Mouse (Mus musculus) kidney, adult 2 months (tissue): ENCODE results near the gene Avl9. TPM values are rescaled to one million over a fixed set of nuclear protein-coding genes. Genes with fewer than 3 reads are reported as not detected.

Source experiments
- DNase-seq: peaks from one replicate; pipeline ENCODE4 v3.0.0; 2021
- H3K27ac ChIP-seq: fragments of 200-500 bp; 2 replicates; pipeline ENCODE4 v1.5.1; 2012; ENCODE audit warnings: low read depth, low read length, control low read depth, inconsistent platforms; ENCODE audit not compliant: insufficient read depth
- H3K27me3 ChIP-seq: fragments of 200-500 bp; replicated peaks from 2 replicates; pipeline ENCODE4 v1.6.1; 2012; ENCODE audit warnings: mild to moderate bottlenecking, moderate library complexity, low read length, inconsistent platforms; ENCODE audit not compliant: control insufficient read depth, insufficient read depth
- H3K36me3 ChIP-seq: fragments of 200-500 bp; 2 replicates; pipeline ENCODE4 v1.6.1; 2012; ENCODE audit warnings: mild to moderate bottlenecking, moderate library complexity, low read length, inconsistent platforms; ENCODE audit not compliant: control insufficient read depth, insufficient read depth
- H3K4me1 ChIP-seq: fragments of 200-500 bp; 2 replicates; pipeline ENCODE4 v1.6.1; 2011; ENCODE audit warnings: low read length; ENCODE audit not compliant: control insufficient read depth, insufficient read depth
- H3K4me3 ChIP-seq: fragments of 200-500 bp; 2 replicates; pipeline ENCODE4 v1.5.1; 2011; ENCODE audit warnings: mild to moderate bottlenecking, low read depth, low read length, control low read depth; ENCODE audit not compliant: insufficient read depth
- CTCF ChIP-seq: fragments of 200-500 bp; conservative IDR thresholded peaks from 2 replicates; pipeline ENCODE4 v1.5.1; 2011; ENCODE audit warnings: low read depth, mild to moderate bottlenecking, control low read depth, low read length, moderate library complexity, mixed read lengths; ENCODE audit not compliant: insufficient read depth, insufficient read length
- POLR2A ChIP-seq: fragments of 200-500 bp; IDR thresholded peaks from one replicate; pipeline ENCODE4 v1.6.1; 2011; ENCODE audit warnings: low read depth, low read length, control low read depth
- WGBS: fragments of 180-500 bp; shearing (Covaris S2); methylation state at CpG from one replicate; pipeline ENCODE4 v1.1.7; 2018; 5-methylcytosine and 5-hydroxymethylcytosine counted together
- polyA plus RNA-seq: library from polyadenylated mRNA; depleted of rRNA; stranded (reverse); fragments of >200 nt; gene quantifications from 2 replicates; pipeline ENCODE4 v1.2.3, GENCODE M21; 2012

Gene Avl9
- polyA plus RNA-seq, 1 experiment: 7.8 TPM

DNA sequence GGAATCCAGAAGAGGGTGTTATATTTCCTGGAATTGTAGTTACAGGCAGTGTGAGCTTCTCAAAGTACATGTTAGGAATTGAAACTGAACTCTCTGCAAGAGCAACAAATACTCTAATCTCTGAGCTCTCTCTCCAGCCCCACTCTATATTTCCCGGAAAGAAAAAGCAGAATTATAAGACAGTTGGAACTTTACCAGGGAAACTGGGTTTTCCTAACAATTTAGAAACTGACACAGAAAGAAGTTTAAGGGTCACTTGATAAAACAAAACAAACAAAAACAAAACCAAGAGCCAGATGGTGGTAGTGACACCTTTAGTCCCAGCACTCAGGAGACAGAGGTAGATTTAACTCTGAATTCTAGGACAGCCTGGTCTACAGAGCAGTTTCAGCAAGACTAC, 4.4 kb downstream of the Avl9 start:
- 50% methylated on average over 1 of the region's 1 CpGs for WGBS
- no peak for DNase-seq
- Histone ChIP-seq H3K4me1 (peaks cover 6% of the 10 kb centered on the region; the same call in 1 of the 2 replicates), H3K36me3 (no peaks in the 10 kb centered on the region), H3K27ac (no peak overlapping the region), H3K4me3 (no peak overlapping the region), H3K27me3 (no peaks in the 10 kb centered on the region)
- TF ChIP-seq CTCF (no peak), POLR2A (no peak)

DNA sequence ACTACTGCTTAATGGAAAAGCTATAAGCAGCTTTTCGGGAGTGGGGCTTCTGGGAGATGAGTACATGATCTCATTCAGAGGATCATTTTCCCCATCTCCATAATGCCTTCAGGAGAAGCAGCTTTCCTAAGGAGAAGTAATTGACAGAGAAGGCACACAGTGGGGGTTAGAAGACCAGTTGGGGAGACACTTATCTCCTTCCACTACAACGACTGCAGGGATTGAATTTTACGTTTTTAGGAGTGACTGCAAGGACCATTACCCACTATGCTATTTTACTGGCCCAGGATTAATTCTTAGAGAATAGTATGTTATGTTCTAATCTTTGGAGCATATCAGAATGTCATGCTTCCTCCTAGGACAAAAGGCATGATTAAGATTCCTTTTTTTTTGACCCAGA, 6.2 kb downstream of the Avl9 start:
- peaks cover 2% of the 10 kb centered on the region for H3K36me3 ChIP-seq
- peaks cover 4% of the 10 kb centered on the region; the same call in 1 of the 2 replicates for H3K4me1 ChIP-seq
- DNase-seq: no peak
- no peak overlapping the region for H3K27ac ChIP-seq
- WGBS: 49% methylated on average over 3 of the region's 3 CpGs
- no peaks in the 10 kb centered on the region for H3K27me3 ChIP-seq
- no peak for TF ChIP-seq POLR2A
- no peak for TF ChIP-seq CTCF
- H3K4me3 ChIP-seq: no peak overlapping the region

DNA sequence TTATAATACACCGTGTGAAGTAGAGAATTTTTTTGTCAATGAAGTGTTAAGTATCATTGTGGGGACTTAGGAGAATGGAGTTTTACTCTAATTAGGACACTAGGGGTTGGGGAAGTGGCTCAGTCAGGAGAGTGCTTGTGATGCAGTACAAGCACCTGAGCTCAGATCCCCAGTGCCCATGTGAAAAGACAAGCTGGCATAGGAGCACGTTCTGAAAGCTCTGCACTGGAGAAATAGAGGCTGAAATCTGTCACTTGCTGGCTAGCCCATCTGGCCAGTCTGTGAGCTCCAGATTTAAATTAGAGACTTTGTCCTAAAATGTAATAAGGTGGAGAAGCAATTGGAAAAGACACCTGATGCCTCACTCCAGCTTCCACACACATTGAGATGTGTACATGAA, 17.8 kb downstream of the Avl9 start:
- H3K27me3 ChIP-seq: no peaks in the 10 kb centered on the region
- no peaks in the 10 kb centered on the region for H3K4me1 ChIP-seq
- whole genome bisulfite sequencing: 80% methylated on average over 2 of the region's 2 CpGs
- H3K4me3 ChIP-seq: no peak overlapping the region
- no peak overlapping the region for H3K27ac ChIP-seq
- H3K36me3 ChIP-seq: peaks cover 10% of the 10 kb centered on the region
- DNase-seq: no peak
- no peak for TF ChIP-seq POLR2A
- TF ChIP-seq CTCF: no peak

DNA sequence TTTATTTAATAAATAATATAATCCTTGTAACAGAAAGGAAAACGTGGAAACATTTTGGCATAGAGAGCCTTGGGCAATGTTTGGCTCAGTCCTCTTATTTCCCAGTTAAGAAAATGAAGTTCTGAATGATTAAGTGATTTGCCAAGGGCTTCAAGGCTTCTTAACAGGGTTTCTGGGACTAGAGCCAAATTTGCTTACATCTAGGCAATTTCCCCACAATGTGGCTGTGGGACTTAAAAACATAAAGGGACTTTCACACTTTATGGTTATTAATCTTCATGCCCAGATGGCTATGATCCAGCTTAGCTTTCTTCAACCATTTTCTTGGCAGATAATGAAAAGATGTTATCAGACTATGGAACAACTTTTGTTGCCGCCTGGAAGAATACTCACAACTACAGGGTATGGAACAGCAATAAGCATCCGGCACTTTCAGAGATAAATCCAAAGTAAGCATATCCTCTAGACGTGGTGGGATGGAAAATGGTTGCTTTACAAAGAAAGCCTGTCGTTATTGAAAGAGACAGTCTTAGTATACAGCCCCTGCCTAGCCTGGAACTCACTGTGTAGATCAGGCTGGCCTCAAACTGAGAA, 31.3 kb downstream of the Avl9 start:
- H3K27ac ChIP-seq: no peak overlapping the region
- H3K4me3 ChIP-seq: no peak overlapping the region
- H3K36me3 ChIP-seq: peaks cover 2% of the 10 kb centered on the region; the same call in 1 of the 2 replicates
- TF ChIP-seq CTCF: no peak
- TF ChIP-seq POLR2A: no peak
- peak; percentile 20 for DNase-seq
- 54% methylated on average over 5 of the region's 5 CpGs for WGBS
- no peaks in the 10 kb centered on the region for H3K4me1 ChIP-seq
- no peaks in the 10 kb centered on the region for H3K27me3 ChIP-seq

DNA sequence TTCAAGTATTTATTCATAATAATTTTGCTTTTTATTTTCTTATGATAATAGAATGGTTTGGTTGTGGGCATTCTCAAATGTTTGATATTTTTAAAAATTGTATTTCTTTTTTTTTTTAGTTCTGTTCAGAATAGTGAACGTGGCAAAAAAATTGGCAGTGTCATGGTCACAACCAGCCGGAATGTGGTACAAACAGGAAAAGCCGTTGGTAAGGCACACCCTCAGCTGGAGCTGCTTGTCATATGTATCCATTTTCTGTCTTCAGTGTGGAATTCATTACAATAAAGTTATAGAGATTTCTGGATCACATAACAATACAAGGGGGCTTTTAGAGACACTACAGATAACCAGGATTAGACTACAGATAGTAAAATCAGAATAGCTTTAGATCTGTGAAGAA, 39.0 kb downstream of the Avl9 start:
- Histone ChIP-seq H3K27me3 (no peaks in the 10 kb centered on the region), H3K36me3 (peaks cover 9% of the 10 kb centered on the region), H3K4me3 (no peak overlapping the region), H3K4me1 (peaks cover 3% of the 10 kb centered on the region; the same call in 1 of the 2 replicates), H3K27ac (no peak overlapping the region)
- WGBS: 87% methylated on average over 3 of the region's 3 CpGs
- no peak for TF ChIP-seq CTCF
- DNase-seq: no peak

DNA sequence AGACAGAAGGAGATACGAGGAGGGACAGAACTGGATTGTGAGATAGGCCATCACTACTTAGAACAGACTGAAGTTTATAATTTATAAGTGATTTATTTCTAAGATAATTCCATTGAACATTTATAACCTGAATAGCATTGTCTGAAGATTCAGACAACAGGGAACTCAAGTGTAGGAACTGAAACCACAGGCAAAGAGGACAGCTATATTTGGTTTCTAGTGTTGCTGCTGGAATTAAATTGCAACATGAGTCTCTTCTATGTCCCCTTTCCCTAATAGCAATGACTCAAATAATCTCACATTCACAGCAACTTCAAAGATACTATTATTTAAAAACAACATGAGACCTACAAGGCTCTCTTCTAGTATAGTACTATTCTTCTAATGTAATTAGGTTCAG, 41.4 kb downstream of the Avl9 start:
- Histone ChIP-seq H3K4me3 (no peak overlapping the region), H3K27me3 (no peaks in the 10 kb centered on the region), H3K36me3 (peaks cover 9% of the 10 kb centered on the region), H3K27ac (no peak overlapping the region), H3K4me1 (peaks cover 3% of the 10 kb centered on the region; the same call in 1 of the 2 replicates)
- TF ChIP-seq POLR2A: no peak
- no peak for TF ChIP-seq CTCF
- WGBS: 89% methylated on average over 1 of the region's 1 CpGs
- no peak for DNase-seq

DNA sequence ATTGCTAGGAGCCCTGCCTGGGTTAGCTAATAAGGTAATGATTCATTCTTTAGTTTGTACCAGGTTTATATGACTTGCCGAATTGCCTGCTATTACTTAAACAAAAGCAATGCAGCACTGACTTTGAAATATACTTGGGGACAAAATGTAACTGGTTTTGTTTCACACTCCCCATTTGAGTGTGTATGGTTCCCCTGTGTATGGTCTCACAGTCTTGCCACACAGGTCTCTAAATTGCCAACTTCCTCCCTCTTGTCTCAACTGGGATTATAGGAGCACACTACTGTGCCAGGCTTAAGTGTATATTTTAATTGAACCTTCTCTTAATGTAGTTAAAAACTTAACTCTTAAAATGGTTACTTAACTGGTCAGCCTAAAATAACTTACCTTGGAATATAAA, 44.6 kb downstream of the Avl9 start:
- no peak for TF ChIP-seq CTCF
- TF ChIP-seq POLR2A: no peak
- WGBS: 61% methylated on average over 1 of the region's 1 CpGs
- Histone ChIP-seq H3K4me3 (no peak overlapping the region), H3K27me3 (no peaks in the 10 kb centered on the region), H3K4me1 (peaks cover 3% of the 10 kb centered on the region; the same call in 1 of the 2 replicates), H3K36me3 (peaks cover 19% of the 10 kb centered on the region), H3K27ac (no peak overlapping the region)
- DNase-seq: no peak
